Mouse (Mus musculus) neural tube, embryonic 10.5 days (tissue): ENCODE measurements around the gene Grem1.
A peak's percentile ranks its signal among the peaks of the same experiment; 100 is the strongest.

ENCODE experiments used
- DNase-seq: peaks from one replicate; pipeline ENCODE4 v3.0.0-alpha.2; 2017; ENCODE audit warnings: low spot score; ENCODE audit errors: extremely low spot score

Grem1 gene

DNA sequence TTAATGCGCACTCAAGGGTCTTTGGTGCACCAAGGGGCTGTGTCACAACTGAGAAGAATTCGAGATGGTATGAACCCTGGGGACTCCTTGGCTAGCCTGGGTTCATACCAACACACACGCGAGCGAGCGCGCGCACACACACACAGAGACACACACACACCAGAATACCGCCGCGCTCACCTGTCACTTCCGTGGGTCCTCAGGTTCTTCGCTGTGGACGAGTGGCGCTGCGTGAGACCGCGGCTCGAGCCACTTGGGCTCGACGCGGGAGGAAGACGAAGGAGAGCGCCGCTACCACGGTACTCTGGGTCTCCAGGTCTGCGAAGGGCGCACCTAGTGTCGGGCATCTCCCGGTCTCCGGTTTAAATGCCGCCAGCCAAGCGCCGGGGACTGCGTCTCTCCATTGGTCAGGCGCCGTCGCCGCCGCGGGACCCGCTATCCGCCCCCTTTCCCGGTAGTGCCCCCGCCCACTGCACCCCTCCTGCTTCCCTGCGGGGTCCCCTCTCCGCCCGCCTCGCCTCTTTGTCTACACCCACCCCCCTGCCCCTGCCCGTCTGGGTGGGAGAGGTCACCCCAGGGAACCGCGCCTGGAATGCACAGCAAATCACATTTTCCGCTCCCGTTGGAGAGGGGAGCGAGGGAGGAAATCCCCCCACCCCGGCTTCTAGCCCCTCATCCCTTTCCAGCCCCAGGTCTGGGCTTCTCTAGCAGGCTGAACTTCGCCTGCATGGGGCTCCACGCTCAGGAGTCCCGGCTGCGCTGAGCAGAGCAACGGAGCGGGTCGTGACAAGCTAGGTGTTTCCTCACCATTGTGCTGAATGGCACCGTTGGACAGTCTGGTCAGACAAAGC, at the start of gene Grem1:
Grem1 (minus strand) TSS at position 336 of the 851 bp plus-strand sequence.
- DNase-seq: peak; percentile 69

DNA sequence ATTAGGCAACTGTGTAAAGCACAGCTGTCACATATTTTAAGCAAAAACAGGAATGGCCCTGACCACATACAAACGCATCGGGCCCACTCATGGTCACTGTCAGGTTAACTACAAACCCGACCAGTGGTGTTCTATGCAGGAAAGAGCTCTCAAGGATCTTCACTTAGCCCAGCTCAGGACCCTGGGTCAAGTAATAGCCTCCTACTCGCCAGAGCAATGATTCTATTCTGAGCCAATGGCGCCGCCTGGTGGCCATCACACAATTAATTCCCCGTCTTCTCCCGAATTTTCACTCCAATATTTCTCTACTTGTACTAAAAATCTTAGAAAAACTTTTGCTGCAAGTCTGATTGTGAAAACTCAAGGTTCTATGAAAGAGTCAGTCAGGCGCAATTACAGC, 49.2 kb upstream of the Grem1 start:
- peak; percentile 69 for DNase-seq

DNA sequence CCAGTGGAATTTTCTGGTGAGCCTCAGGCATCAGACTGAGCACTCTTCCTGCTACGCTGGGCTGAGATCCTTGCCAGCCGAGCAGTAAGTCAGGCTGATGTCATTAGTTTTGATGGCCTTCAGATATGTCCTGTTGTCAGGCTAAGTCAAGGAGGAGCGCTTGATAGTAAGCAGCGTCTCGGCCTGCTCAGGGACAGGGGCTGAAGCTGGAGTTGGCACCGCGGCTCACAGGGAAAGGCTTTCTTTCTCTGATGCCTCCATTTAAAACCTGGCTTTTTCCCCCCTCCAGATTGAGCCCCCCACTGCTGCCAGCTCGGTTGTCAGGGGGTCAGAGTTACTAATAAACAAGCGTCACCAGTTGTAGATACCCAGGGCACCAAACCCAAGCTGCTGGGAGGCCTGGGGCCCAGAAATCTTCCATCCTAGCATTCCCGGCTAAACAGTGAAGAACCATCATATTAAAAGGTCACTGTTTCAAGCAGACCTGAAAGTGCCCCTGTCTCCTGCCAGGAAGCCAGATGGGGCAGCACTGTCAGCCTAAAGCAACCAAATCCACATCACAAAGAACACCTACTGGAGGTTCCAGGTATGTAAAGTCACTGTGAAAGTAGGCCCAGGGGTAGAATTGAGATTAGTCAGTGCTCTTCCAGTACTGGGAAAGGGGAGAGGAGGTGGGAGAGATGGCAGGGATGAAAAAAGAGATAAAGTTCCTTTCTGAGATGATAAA, 48.6 kb upstream of the Grem1 start:
- no peak for DNase-seq

DNA sequence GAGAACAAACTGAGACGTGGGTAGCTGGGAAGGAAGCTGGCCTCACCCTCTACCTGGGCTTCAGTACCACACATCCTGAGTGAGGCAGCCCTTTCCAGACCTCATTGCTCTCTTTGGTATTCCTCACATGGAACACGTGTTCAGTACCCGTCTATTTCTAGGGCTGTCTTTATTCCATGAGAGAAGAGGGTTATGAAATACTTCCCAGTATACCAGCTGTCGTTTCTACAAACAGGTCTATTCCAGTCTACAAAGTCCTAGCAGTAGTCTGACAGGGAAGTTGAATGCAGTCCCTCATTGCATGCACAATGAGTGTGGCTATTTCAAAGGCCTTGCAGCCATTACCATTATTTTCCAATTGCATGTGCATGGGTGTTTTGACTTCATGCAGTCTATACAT, 47.3 kb upstream of the Grem1 start:
- DNase-seq: no peak

DNA sequence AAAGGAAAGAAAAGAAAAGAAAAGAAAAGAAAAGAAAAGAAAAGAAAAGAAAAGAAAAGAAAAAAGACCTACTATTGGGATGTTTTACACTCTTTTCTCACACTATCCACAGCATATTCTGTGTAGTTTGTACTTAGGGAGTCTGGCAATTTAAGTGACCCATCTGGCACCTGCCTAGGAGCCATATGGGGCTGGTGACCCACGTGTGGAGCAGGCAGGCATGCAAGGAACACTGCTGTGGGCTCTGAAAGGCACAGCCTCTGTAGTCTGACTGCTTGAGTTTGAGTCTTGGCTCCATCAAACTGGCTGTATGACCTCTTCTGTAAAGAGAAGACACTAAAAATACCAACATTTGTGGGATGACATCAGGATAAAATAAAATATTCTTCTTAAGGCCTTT, 45.3 kb upstream of the Grem1 start:
- DNase-seq: no peak

DNA sequence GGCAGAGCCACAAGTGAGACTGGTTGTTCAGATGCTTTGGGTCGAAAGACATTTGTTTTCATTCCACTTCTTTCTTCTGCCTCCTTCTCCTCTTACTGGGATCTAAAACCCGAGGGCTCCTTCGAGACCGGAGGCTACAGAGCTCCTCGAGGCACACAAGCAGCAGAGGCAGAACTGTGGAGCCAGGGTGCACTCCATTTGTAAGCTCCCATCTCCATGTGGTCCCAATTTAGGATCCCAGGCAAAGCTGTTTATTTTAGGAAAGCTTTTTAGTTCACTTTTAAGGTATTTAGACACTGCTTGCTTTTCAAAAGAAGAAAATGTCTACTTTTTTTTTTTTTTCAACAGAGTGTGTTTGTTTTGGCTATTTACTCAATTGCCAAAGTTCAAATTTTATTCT, 42.4 kb upstream of the Grem1 start:
- no peak for DNase-seq

DNA sequence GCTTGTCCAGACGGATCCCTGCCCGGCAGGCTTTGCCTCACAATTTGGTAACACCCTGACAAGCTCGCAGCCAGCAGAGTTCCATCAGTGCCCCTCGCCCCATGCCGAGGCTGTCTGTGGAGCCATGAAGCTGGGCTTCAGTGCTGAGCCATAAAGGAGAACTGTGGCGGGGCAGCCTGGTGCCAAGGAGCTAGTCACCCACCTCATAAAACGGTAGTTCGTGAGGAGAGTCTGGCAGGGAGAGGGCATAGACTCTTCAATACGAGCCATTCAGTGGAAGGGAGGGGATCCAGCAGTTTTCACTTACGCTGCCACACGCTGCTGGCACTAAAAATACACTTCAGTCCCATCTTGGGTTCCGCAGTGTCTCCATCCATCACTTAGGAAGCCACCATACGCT, 40.2 kb upstream of the Grem1 start:
- DNase-seq: no peak

DNA sequence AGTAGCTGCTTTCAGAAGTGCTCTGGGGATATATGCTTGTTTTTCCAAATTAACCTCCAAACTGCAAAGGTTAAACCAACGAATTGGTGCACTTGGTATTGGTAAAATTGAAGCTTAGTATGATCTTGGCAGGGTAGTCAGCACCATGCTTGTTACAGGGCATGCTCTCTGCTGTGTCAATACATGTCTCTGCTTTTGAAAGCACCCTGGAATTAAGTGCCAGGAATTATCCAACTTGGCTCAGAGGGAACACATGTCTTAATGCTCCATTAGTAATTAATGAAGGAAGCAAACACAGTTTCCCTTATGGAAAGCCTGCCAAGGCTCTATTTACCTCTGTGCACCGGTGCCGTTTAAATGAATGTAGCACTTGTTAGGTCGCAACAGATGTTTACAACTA, 36.7 kb upstream of the Grem1 start:
- no peak for DNase-seq

DNA sequence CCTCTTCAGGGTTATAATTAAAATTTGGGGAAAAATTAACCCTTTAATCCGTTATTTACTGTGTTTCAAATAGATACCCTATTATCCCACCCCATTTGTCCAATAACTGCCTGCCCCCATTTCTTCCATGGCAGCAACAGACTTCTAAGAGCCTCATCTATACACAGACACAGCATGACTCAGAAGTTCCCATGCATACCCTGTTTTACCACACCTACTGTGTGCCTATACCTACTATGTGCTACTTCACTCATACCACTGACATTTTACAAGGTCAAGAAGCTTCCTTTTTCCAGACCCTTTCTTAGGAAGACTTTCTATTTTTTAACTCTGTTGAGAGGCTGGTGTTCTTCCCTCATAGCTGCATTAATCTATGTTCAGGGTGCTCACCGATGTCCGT, 35.1 kb upstream of the Grem1 start:
- no peak for DNase-seq

DNA sequence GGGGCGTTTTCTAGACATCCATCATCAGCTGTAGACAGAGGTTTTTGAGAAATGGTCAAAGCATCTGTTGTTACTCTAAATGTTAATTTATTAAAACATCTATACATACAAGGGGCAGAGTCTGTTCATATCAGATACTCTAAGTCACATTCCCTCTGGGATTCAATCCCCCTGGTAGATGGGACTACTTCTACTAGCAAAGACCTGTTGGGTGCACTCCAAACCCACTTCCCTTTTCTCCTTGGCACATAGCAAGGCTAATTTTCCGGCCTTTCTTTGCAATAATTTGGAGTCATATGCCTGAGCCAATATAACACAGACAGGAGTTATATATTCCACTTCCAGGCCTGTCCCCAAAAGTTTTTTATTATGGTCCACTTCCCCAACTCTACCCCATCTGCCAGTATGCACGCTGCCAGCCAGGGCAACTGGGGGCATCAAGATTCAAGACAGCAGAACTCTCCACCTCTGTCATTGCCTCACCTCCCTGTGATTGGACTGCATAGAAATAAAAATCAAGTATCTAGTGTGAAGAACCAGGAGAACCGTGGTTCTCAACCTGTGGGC, 30.5 kb upstream of the Grem1 start:
- DNase-seq: no peak

DNA sequence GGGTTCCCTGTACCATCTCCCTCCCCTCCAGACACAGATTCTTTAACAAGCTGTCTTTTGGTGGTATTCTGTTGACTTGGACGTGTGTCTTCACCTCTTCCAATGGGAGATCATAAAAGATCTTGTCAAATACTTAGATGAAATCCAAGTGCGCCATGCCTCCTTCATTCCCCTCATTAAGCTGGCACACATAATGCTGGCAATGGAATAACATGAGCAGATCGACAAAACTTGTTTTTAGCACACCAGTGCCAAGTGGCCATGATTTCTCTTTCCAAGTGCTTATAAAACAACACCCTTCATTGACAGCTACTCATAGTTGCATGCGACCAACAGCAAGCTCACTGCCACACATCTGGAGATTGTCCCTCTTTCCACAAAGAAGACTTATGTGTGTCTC, 29.4 kb upstream of the Grem1 start:
- no peak for DNase-seq

DNA sequence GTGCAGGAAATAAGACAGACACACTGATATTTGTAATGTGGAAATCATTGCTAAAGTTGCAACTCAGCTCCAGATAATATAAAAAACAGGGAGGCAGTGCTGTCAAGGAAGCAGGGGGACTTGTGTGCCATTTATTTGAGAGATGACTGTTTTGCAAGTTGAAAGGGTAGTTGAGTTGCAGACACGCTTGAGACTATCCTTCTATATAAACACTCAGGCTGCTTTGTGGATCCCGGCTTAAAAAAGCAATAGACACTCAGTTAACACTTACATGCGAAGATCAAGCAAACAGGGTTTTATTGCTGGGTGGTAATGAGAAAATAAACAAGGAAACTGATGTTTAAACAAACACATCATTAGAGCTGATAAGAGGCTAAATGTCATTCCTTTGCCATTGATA, 26.4 kb upstream of the Grem1 start:
- no peak for DNase-seq

DNA sequence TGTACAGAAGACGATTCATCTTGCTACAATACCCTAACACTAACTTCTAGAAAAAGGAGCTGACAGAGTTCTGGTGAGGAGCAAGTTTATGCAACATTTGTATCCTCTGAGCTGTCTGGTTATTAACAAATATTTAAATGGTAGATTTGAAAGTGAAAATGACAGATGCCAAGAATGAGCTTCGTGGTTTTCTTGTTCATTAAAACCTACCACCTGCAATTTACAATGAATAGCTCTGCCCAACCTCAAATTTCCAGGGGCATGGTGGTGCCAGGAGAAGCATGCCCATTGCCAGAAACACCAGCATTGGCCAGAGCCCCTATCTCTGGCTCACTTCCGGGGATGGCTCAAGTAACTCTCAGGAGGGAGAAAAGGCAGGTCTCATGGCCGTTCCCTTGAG, 23.1 kb upstream of the Grem1 start:
- no peak for DNase-seq

DNA sequence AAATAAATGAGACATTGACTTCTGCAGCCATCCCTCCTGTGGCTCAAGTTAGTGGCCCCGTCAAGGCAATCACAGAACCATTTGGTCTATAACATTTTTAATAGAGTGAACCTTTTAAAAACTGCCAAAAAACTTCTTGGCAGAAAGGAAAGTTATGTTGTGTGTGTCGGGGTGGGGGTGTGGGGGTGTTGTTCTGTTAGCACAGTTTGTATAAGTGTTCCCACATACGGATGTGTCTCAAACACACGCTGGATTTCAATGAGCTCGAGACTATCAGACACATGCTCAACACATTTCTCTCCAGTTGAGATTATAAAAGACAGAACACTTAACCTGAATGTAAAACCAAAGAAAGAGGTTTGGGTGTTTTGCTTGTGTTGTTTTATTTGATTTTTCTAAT, 22.7 kb upstream of the Grem1 start:
- DNase-seq: no peak

DNA sequence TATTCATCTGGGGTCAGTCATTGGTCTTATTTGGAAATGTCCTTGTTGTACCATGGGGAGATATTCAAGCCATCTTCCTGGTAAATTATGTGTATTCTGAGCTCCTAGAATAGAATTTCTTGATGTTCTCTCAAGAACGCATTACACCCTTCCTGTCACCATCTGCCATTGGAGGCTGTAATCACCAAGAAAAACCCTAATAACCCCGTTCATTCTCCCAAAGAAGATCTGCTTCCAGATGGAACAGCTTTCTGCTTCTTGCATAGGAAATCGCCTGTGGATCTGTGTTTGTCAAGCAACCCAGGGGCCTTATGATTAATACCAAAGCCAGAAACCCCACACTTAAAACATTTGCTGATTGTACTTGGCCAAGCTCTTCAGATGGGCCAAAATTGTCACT, 20.9 kb upstream of the Grem1 start:
- DNase-seq: no peak

DNA sequence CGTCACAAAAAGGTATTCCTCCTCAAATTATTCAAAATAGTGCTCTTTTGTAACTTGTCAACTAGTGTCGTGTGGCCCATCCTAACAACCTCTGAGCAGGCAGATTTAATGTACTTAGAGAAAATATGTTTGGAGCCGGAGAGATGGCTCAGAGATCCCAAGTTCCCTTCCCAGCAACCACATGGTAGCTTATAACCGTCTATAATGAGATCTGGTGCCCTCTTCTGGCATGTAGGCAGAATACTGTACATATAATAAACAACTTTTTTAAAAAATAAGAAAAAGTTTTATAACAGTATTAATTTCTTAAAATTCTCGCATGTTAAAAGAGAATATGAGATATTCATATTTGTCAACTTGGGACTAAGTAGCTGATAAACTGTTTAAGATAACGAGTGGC, 19.6 kb upstream of the Grem1 start:
- no peak for DNase-seq

DNA sequence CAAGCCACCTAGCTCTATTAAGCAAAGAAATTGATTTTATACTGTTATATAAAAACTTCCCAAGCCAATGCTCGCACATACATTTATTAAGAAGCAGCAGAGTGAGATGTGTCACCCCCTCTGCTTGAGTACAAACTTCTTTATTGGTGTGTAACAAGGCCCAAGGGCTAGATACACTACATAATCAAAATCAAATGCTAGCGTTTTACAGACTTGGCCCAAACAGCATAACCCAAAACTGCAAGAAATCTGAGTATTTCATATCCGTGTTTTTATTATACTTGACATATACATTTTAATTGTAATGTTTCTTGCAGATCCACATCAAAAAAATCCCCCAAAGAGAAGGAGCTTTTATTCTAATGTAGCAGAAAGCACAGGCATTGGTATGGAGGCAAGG, 17.9 kb upstream of the Grem1 start:
- DNase-seq: no peak

DNA sequence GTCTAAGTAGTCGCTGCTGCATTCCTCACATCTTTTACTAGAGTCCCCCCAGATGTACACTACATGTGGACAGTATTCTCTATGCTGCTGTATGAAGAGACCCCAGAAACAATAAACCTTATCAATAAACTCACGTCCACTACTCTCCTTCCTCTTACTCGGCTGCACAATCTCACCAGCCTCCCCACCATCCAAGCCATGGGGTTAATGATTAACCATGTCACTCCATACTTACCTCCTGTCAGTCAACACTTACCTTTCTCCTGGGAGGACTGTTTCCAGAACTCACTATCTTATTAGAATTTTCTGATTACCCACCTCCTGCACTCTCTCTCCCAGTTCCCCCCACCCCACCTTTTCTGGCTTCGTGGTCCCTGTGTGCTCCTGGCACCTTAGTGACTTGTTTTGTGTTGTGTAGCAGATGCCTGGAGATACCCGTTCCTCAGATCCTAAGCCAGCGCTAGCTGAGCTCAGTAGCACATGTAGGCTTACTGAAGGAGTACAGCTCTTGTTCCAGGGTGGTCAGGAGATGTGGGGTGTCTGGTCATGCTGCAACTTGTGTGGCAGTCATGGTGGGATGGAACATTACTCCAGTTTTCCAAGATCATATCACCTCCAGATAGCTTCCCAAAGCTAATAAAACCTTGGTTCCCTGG, 15.8 kb upstream of the Grem1 start:
- no peak for DNase-seq

DNA sequence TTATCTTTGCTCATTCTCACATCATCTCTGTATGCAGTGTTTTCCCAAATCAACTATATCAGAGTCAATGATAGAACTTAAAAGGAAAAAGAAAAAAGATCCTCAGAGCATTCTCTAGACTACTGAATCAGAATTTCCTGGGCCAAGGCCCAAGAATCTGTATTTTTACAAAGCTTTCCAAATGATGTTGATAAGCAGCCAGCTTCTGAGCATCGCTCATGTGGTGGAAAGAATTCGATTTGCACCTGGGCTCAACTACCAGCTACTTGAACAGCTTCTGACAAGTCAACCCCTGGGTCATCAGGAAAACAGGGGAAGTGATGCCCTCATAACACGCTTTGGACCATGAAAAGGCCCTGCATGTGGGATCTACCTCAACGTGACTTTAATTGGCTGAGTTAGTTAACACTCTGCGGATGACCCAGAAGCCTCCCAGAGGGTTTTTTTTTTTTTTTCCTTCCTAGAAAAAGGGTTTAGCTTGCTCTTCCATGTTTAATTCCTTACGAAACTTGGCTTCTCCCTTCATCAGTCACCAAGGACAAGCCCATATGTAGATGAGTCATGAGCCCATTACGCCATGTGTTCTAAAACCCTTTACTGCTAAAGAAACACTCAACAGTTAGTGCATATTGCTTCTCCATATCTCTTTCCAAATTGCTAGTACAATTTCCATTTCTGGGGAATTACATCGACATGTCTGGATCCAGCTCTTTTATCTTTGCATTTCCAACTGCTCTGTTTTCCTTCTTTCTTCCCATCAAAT, 10.3 kb upstream of the Grem1 start:
- no peak for DNase-seq

DNA sequence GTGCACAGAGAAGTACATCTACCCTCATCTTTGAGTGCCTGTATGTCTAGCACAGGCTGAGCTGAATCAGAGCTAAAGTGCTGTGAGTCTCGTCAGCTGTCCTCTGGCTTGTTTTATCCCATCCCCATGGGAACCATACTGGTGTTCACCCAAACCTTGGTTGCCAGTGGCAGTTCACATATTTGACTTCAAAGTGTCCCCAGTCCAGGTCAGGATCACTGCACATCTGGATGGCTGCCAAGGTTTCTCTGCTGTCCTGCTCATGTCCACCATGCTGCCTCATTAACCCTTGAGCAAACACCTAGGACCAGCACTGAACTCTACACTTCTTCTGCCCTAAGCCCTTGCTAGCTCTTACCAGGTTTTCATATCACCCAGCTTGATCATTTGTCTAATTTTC, 7.4 kb upstream of the Grem1 start:
- no peak for DNase-seq

DNA sequence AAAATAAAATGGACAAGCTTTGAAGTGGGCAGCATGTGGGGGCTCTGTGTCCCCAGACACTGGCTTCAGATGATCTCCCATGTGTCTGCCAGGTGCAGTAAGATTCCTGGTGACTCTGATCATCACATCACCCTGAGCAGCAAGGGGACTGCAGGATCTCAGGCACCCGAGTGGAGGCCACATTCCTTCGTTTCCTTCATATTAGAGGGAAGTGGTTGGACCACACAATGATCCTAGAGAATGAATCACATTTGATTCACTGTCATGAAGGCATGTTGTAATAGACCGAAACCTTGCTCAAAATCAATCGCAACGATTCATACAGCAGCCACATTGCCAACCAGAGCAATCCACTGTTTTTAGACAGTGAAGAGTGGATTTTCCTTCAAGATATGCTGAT, 6.5 kb upstream of the Grem1 start:
- DNase-seq: no peak
